Mouse (Mus musculus) ES-E14 (cell line): ENCODE measurements at regions not wholly inside any gene's neighbourhood (a gene's known extent, or its start where the extent isn't known, plus 50 kb on each side); places are given as distances from the start of the nearest gene placed in this dataset.

Experiments
- DNase-seq: peaks from one replicate; pipeline ENCODE4 v3.0.0-alpha.2; 2013; ENCODE audit warnings: low read depth, low spot score
- H3K27ac ChIP-seq: 2 replicates; pipeline ENCODE4 v1.5.1; 2012; ENCODE audit warnings: low read depth, mild to moderate bottlenecking, low read length, moderate library complexity, mixed read lengths; ENCODE audit not compliant: poor library complexity, insufficient read depth, severe bottlenecking
- H3K36me3 ChIP-seq: 2 replicates; pipeline ENCODE4 v1.6.1; 2012; ENCODE audit warnings: mild to moderate bottlenecking, low read length, moderate library complexity, mixed read lengths; ENCODE audit not compliant: control insufficient read depth, poor library complexity, insufficient read depth, severe bottlenecking
- H3K4me1 ChIP-seq, 2 experiments: fragments of 150-350 bp in 1 of 2; sonication (generic) in 1 of 2; 2 replicates each; pipeline ENCODE4 v1.6.1; 2012; ENCODE audit warnings: low read length in 2 of 2, mild to moderate bottlenecking in 1 of 2, mixed read lengths in 1 of 2; ENCODE audit not compliant: control insufficient read depth in 2 of 2, insufficient read depth in 2 of 2, poor library complexity in 1 of 2
- H3K4me3 ChIP-seq, 2 experiments: fragments of 150-350 bp in 1 of 2; sonication (generic) in 1 of 2; 2 replicates each; pipeline ENCODE4 v1.5.1; 2012; ENCODE audit warnings: low read length in 2 of 2, low read depth in 1 of 2, mild to moderate bottlenecking in 1 of 2, mixed read lengths in 1 of 2; ENCODE audit not compliant: insufficient read depth in 1 of 2, poor library complexity in 1 of 2, severe bottlenecking in 1 of 2
- H3K9ac ChIP-seq: 2 replicates; pipeline ENCODE4 v1.6.1; 2012; ENCODE audit warnings: low read depth, mild to moderate bottlenecking, low read length, mixed read lengths; ENCODE audit not compliant: poor library complexity, insufficient read depth, severe bottlenecking
- H3K9me3 ChIP-seq: fragments of 150-350 bp; sonication (generic); 2 replicates; pipeline ENCODE4 v1.6.1; 2012; ENCODE audit warnings: low read depth, mild to moderate bottlenecking, low read length; ENCODE audit not compliant: control insufficient read depth, insufficient read depth
- CHD2 ChIP-seq: IDR thresholded peaks from 2 replicates; pipeline ENCODE4 v1.6.1; 2014; ENCODE audit warnings: mild to moderate bottlenecking, low read depth, low read length, inconsistent platforms
- HCFC1 ChIP-seq: IDR thresholded peaks from 2 replicates; pipeline ENCODE4 v1.6.1; 2012; ENCODE audit warnings: low read length, inconsistent platforms, borderline replicate concordance; ENCODE audit not compliant: insufficient read depth
- MAFK ChIP-seq: IDR thresholded peaks from 2 replicates; pipeline ENCODE4 v1.6.1; 2014; ENCODE audit warnings: mild to moderate bottlenecking, low read depth, low read length, inconsistent platforms; ENCODE audit not compliant: insufficient read depth
- ZC3H11A ChIP-seq: IDR thresholded peaks from 2 replicates; pipeline ENCODE4 v1.6.1; 2012; ENCODE audit warnings: low read depth, mild to moderate bottlenecking, inconsistent platforms, low read length, borderline replicate concordance
- ZNF384 ChIP-seq: IDR thresholded peaks from 2 replicates; pipeline ENCODE4 v1.6.1; 2012; ENCODE audit warnings: low read depth, low read length, inconsistent platforms
- in situ Hi-C, 2 experiments: fragments of 600-800 bp; cut with MboI; formaldehyde crosslinking; loops; one replicate each; pipeline ENCODE4 v1.15.1; 2025; ENCODE audit warnings: low sequenced_read_pairs in 2 of 2, inconsistent platforms in 1 of 2; ENCODE audit not compliant: unreplicated experiment in 2 of 2

DNA sequence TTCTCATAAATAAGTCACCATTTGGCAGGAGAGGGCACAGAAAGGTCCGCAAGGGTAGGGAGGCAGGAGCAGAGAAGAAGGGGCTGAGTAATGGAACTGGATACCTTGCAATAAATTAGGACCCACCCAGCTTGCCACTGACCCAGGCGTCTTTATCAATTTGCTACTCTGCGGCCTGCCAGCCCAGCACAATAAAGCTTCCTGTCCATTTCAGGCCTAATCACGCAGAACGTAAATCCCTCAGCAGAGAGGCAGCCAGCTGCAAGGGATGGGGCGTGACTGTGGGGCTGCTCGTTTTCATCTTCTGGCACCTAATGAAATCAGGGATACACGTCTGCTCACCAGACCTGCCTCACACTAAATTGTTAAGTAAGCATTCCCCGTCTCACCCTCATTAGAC lies 324.9 kb upstream of the Chd6 start:
- no peak for DNase-seq

GRCm38 (mm10) chr2:161429294-161429693 lies 320.4 kb upstream of the Chd6 start:
- no peak overlapping the region for H3K9ac ChIP-seq
- no peak overlapping the region for H3K4me3 ChIP-seq
- in situ Hi-C loops: no loop called here
- no peaks in the 10 kb centered on the region for H3K36me3 ChIP-seq
- H3K4me1 ChIP-seq: no peaks in the 10 kb centered on the region
- H3K9me3 ChIP-seq: no peaks in the 10 kb centered on the region
- no peak for DNase-seq
- no peak overlapping the region for H3K27ac ChIP-seq
- TF ChIP-seq CHD2: no peak
- TF ChIP-seq ZNF384: no peak
- TF ChIP-seq MAFK: no peak
- TF ChIP-seq ZC3H11A: no peak
- no peak for TF ChIP-seq HCFC1

More for the DNA sequence above, 324.9 kb upstream of the Chd6 start:
- no peak overlapping the region for H3K9ac ChIP-seq
- no peak overlapping the region for H3K27ac ChIP-seq
- no peak overlapping the region for H3K4me3 ChIP-seq
- in situ Hi-C loops: no loop called here
- TF ChIP-seq ZNF384: no peak
- no peak for TF ChIP-seq ZC3H11A
- TF ChIP-seq HCFC1: no peak
- TF ChIP-seq CHD2: no peak
- no peaks in the 10 kb centered on the region for H3K36me3 ChIP-seq
- H3K9me3 ChIP-seq: no peaks in the 10 kb centered on the region
- H3K4me1 ChIP-seq: no peaks in the 10 kb centered on the region

GRCm38 (mm10) chr2:161425587-161425986 lies 316.7 kb upstream of the Chd6 start:
- in situ Hi-C loops: no loop called here
- H3K27ac ChIP-seq: no peak overlapping the region
- H3K4me3 ChIP-seq: no peak overlapping the region
- no peaks in the 10 kb centered on the region for H3K9me3 ChIP-seq
- H3K4me1 ChIP-seq: no peaks in the 10 kb centered on the region
- H3K36me3 ChIP-seq: no peaks in the 10 kb centered on the region
- no peak overlapping the region for H3K9ac ChIP-seq
- DNase-seq: peak; percentile 42
- TF ChIP-seq CHD2 (no peak), ZNF384 (no peak), HCFC1 (no peak), ZC3H11A (no peak), MAFK (no peak)

- Histone ChIP-seq H3K4me3 (no peak overlapping the region), H3K4me1 (no peaks in the 10 kb centered on the region), H3K9ac (no peak overlapping the region), H3K36me3 (no peaks in the 10 kb centered on the region), H3K27ac (no peak overlapping the region), H3K9me3 (no peaks in the 10 kb centered on the region)
- in situ Hi-C loops: no loop called here
- DNase-seq: no peak
- TF ChIP-seq CHD2: no peak
- TF ChIP-seq HCFC1: no peak
- no peak for TF ChIP-seq ZNF384
- no peak for TF ChIP-seq MAFK
- no peak for TF ChIP-seq ZC3H11A
These were observed 309.2 kb upstream of the Chd6 start for GRCm38 (mm10) chr2:161418062-161418461.
